Mouse (Mus musculus): ENCODE measurements around the gene Tox4. TPM values are rescaled to one million over a fixed set of nuclear protein-coding genes. Genes with fewer than 3 reads are reported as not detected.
A peak's percentile ranks its signal among the peaks of the same experiment; 100 is the strongest.
"Not testable (repeated sequence)": the region's sequence is repeated elsewhere in the genome, so short reads cannot be mapped to it uniquely, and the experiment has no call there.

Gene Tox4
- polyA plus RNA-seq, 1 experiment from 2014 or later, result 41.8 TPM

DNA sequence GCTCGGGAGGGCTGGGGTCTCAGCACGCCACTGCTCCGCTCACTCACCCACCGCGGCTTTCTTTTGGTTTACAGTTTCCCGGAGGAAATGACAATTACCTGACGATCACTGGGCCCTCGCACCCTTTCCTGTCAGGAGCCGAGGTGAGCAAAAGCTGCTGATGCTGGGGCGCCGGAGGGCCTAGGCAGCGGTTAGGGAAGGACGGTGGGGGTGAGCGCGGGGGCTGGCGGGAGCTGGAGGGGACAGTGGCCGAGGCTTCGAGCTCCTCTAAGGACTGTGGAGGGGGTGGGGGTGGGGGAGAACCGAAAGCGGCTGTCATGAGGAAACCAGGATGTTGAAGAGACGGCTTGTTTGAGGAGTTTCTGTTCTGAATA lies 788 bp downstream of the Tox4 start:
- peak; percentile 9; the same call in 1 of the 2 replicates for ATAC-seq (ENCODE audit: insufficient number of reproducible peaks, low FRiP score, low TSS enrichment, low read depth)
- peak overlapping the region; percentile 90 for H3K27ac ChIP-seq

DNA sequence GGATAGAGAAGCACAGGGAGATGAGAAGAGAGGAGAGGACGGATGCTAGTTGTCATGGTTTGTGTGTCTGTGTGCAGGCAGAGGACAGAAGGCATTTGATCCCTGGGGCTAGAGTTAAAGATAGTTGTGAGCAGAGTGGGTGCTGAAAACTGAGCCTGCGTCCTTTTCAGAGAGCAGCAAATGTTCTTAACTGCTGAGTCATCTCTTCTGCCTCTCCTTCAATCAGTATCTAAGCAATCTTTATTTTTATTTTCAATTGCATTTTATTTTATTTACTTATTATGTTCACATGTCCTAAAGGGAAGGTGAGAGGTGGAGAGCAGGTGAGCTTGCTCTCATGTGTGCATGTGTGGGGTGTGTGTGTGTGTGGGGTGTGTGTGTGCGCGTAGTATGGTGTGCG lies 4.7 kb downstream of the Tox4 start:
- no peak for ATAC-seq (ENCODE audit: insufficient number of reproducible peaks, low FRiP score, low TSS enrichment, low read depth)
- H3K4me2 ChIP-seq, result no peak overlapping the region
- H3K27me3 ChIP-seq, result no peaks in the 10 kb centered on the region
- H3K27ac ChIP-seq, result no peak overlapping the region
- no peak overlapping the region for H3K9ac ChIP-seq
- no peak overlapping the region for H3K4me3 ChIP-seq
- peaks cover 32% of the 10 kb centered on the region for H3K36me3 ChIP-seq
- H3K9me3 ChIP-seq, result no peaks in the 10 kb centered on the region
- WGBS, result 92% methylated on average over 5 of the region's 5 CpGs
- H3K4me1 ChIP-seq, result peaks cover 5% of the 10 kb centered on the region

More for the DNA sequence above, 788 bp downstream of the Tox4 start:
- Histone ChIP-seq H3K9me3 (no peaks in the 10 kb centered on the region), H3K4me3 (peak overlapping the region; percentile 87), H3K4me2 (peak overlapping the region; percentile 54), H3K27me3 (no peaks in the 10 kb centered on the region), H3K36me3 (peaks cover 15% of the 10 kb centered on the region), H3K9ac (peak overlapping the region; percentile 79), H3K4me1 (peaks cover 5% of the 10 kb centered on the region)
- WGBS, result under 1% methylated on average over 21 of the region's 21 CpGs

DNA sequence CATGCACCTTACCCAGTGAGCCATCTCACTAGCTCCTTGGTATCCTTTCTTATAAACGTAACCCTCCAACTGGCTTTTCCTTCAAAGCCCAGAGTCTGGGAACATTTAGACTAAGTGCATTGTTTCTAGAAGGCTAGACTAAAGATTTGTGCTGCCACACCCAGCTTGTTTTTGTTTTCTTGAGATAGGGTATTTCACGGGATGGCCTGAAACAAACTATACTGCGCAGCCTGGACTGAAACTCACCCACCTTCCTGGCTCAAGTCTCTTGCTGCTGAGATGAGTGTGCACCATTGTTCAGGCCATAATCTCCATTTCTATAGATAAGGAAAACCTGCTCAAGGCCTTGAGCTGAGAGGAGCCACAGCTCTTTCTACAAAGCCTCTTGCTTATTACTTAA lies 5.2 kb downstream of the Tox4 start:
- no peak for ATAC-seq (ENCODE audit: insufficient number of reproducible peaks, low FRiP score, low TSS enrichment, low read depth)
- no peak overlapping the region for H3K27ac ChIP-seq
- peaks cover 5% of the 10 kb centered on the region for H3K4me1 ChIP-seq
- no peak overlapping the region for H3K4me2 ChIP-seq
- H3K4me3 ChIP-seq, result no peak overlapping the region
- 95% methylated on average over 3 of the region's 3 CpGs for WGBS
- H3K27me3 ChIP-seq, result no peaks in the 10 kb centered on the region
- H3K36me3 ChIP-seq, result peaks cover 36% of the 10 kb centered on the region
- H3K9me3 ChIP-seq, result no peaks in the 10 kb centered on the region
- no peak overlapping the region for H3K9ac ChIP-seq

DNA sequence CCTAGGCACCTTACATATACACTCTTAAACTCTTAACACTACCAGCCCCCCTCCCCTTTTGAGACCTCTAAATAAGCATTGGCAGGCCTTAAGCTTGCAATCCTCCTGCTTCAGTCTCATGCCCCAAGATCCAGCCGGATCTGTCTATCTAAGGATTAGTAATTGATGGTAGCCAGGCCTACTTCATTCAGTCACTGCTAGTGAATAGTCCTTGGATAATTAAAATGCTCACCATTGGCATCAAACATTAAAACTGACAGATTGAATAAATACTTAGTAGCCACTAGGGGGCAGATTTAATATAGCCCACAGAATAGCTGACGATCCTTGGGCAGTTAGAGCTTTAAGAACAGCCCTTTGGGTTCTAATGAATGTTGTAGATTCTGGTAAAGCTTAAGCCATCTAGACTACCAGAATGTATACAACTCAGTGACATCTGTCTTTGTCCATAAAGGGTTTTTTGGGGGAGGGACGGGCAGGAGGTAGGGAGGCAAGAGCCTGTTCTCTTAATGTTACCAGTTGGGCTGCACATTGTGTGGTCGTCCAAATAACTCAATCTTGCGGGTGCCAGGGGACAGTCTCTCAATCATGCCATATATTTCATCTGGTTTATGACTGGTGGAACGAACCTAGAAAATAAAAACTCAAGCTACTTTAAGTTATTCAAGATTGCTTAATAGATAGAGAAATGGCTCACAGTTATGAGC lies 16.8 kb downstream of the Tox4 start:
- no peaks in the 10 kb centered on the region for H3K27me3 ChIP-seq
- no peak overlapping the region for H3K4me3 ChIP-seq
- 72% methylated on average over 6 of the region's 6 CpGs for WGBS
- no peaks in the 10 kb centered on the region for H3K9me3 ChIP-seq
- H3K36me3 ChIP-seq, result peaks cover 86% of the 10 kb centered on the region
- H3K9ac ChIP-seq, result no peak overlapping the region
- H3K27ac ChIP-seq, result no peak overlapping the region
- ATAC-seq (ENCODE audit: insufficient number of reproducible peaks, low FRiP score, low TSS enrichment, low read depth), result no peak
- no peaks in the 10 kb centered on the region for H3K4me1 ChIP-seq
- no peak overlapping the region for H3K4me2 ChIP-seq

DNA sequence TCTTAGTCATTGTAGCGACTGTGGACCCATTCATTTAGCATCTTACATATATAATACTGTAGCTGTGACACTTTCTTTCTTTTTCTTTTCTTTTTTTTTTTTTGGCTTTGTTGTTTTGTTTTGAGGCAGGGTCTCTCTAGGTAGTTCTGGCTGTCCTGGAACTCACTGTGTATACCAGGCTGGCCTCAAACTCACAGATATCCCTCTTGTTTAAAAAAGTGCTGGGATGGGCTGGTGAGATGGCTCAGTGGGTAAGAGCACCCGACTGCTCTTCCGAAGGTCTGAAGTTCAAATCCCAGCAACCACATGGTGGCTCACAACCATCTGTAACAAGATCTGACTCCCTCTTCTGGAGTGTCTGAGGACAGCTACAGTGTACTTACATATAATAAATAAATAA lies 24.6 kb downstream of the Tox4 start:
- 0 out of 2 replicates have a peak overlapping the region, but pooled peaks have one; percentile 72 for H3K4me3 ChIP-seq
- peak overlapping the region; percentile 52; the same call in 1 of the 2 replicates for H3K4me2 ChIP-seq
- H3K36me3 ChIP-seq, result peaks cover 19% of the 10 kb centered on the region
- not testable (repeated sequence) for H3K4me1 ChIP-seq; H3K9ac ChIP-seq; H3K9me3 ChIP-seq; H3K27ac ChIP-seq; ATAC-seq (ENCODE audit: insufficient number of reproducible peaks, low FRiP score, low TSS enrichment, low read depth); H3K27me3 ChIP-seq
- WGBS, result 91% methylated on average over 3 of the region's 3 CpGs

DNA sequence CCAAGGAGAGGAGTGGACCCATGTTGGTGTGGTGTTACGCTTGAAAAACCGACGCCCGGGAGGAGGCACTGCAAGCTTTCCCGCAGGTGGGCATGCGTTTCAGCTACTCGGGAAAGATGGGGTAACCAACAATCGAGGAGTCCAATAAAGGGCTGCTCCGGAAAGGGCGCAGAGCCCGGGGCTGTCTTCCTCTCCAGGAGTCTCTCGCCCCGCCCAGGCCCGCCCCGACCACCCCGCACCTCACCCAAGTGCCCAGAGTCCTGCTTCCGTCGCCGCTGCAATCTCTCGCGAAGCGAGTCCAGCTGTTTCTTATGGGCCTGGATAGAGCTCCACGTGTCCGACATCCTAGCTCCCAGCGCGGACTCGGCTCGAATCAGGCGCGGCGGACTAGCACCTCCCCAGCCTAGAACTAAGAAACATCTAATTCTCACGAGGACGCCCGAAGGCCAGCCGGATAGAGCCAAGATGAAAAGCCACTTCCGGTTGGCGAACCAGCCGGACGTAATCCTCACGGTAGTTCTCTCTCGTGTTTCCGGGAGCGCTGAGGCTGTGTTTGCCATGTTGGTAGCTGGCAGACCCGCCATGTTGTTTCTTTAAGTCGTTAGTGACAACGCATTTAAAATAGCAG lies 25.8 kb downstream of the Tox4 start, which contains the start of gene Mettl3:
Gene Mettl3 (minus strand): TSS at position 485 of the 628 bp plus-strand sequence.
- no peaks in the 10 kb centered on the region for H3K9me3 ChIP-seq
- no peaks in the 10 kb centered on the region for H3K27me3 ChIP-seq
- H3K36me3 ChIP-seq, result peaks cover 14% of the 10 kb centered on the region
- peak within 1 kb of the TSS; percentile 52 for H3K4me2 ChIP-seq
- peak within 1 kb of the TSS; percentile 97 for H3K27ac ChIP-seq
- peak within 1 kb of the TSS; percentile 51 for H3K9ac ChIP-seq
- under 1% methylated on average over 46 of the region's 46 CpGs for WGBS
- no peaks in the 10 kb centered on the region for H3K4me1 ChIP-seq
- ATAC-seq (ENCODE audit: insufficient number of reproducible peaks, low FRiP score, low TSS enrichment, low read depth), result peak; percentile 95
- H3K4me3 ChIP-seq, result peak within 1 kb of the TSS; percentile 72

DNA sequence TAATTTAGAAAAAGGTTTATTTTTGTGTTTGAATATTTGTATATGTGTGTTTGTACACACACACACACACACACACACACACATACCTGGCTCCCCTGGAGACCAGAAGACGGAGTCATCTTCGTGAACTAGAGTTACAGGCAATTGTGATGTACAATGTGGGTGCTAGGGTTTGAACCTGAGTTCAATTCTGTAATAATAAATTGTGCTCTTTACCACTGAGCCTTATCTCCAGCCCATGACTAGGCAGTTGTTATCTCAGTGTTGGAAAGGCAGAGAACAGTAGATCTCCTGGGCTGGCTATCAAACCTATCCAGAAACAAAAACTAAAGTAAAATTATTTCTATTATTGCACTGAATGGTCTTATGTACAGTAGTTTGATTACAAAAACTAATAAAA lies 27.2 kb downstream of the Tox4 start:
- Histone ChIP-seq H3K4me3 (no peak overlapping the region), H3K9me3 (no peaks in the 10 kb centered on the region), H3K9ac (no peak overlapping the region), H3K4me1 (no peaks in the 10 kb centered on the region), H3K27me3 (no peaks in the 10 kb centered on the region), H3K27ac (no peak overlapping the region), H3K36me3 (peaks cover 9% of the 10 kb centered on the region), H3K4me2 (no peak overlapping the region)
- 97% methylated on average over 2 of the region's 2 CpGs for WGBS
- no peak for ATAC-seq (ENCODE audit: insufficient number of reproducible peaks, low FRiP score, low TSS enrichment, low read depth)

DNA sequence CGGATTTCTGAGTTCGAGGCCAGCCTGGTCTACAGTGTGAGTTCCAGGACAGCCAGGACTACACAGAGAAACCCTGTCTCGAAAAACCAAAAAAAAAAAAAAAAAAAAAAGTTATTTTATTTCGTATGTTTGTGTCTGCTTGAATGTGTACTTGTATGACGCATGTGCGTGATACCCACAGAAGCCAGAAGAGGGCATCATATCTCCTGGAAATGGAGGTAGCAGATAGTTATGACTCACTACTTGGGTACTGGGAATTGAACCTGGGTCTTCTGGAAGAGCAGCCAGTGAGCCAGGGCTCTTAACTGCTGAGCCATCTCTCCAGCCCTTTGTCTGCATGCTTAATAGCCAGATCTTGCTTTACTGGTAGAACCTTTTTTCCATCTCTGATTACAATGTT lies 31.4 kb downstream of the Tox4 start:
- not testable (repeated sequence) for H3K4me2 ChIP-seq; H3K4me3 ChIP-seq; H3K27ac ChIP-seq; ATAC-seq (ENCODE audit: insufficient number of reproducible peaks, low FRiP score, low TSS enrichment, low read depth); H3K9me3 ChIP-seq; H3K9ac ChIP-seq; H3K27me3 ChIP-seq
- Histone ChIP-seq H3K36me3 (peaks cover 39% of the 10 kb centered on the region), H3K4me1 (peaks cover 25% of the 10 kb centered on the region)
- 88% methylated on average over 6 of the region's 6 CpGs for WGBS

DNA sequence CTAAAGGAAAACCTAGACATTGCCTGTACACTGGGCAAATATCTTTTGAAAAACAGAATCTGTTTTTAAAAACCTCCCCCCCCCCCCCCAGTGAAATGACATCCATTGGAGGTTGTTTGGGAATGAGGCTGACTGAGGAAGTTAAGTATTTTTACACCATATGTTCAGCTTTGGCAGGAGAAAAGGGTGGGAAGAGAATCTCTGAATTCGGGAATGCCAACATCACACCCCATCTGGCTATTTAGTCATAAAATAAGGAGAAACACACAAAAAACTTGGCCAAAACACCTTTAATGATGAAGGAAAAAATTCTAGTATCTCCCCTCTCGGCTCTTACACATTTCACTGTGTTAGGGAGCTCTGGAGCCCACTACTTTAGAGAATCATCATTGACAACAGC lies 32.0 kb downstream of the Tox4 start:
- Histone ChIP-seq H3K27ac (no peak overlapping the region), H3K9me3 (no peaks in the 10 kb centered on the region), H3K36me3 (peaks cover 39% of the 10 kb centered on the region), H3K4me3 (no peak overlapping the region), H3K4me1 (peaks cover 27% of the 10 kb centered on the region), H3K4me2 (no peak overlapping the region), H3K9ac (no peak overlapping the region), H3K27me3 (no peaks in the 10 kb centered on the region)
- ATAC-seq (ENCODE audit: insufficient number of reproducible peaks, low FRiP score, low TSS enrichment, low read depth), result no peak
- WGBS, result 77% methylated on average over 2 of the region's 2 CpGs

DNA sequence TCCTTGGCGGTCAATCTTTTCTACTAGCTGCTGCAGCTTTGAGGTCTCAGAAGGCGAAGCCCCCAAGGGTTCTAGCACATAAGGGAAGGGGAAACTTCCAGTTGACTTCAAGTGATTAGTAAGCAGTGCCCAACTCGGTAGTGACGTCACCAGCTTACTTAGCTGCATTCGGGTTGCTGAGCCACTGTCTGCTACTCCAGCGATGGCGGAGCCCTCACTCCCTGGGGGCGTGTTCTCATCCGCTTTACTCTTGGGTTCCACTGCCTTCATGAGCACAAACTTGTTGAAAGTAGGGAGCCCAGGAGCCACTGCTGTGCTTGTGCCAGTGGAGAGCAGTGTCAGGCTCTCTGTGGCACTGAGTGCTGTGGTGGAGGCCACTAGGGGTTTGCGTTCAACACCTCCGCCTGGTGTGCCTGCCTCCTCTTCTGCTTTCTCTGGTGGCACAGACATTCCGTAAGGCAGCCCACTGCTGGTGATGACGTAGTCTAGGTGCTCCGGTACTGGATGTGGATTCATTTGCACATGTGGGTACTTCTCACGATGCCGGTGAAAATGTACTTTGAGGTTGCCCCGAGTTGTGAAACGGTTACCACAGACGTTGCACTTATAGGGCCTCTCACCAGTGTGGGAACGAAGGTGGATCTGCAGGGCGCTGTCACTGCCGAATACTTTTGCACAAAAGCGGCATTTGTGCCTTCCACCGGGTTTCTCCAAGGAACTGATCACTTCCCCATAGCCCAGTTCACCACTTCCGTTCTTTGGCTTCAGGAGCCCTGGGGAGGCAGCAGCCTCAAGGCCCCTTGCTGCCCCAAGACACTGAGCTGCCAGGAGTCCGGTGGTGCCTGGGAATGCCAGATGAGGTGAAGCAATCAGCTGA lies 35.2 kb downstream of the Tox4 start:
- H3K27me3 ChIP-seq, result no peaks in the 10 kb centered on the region
- H3K27ac ChIP-seq, result no peak overlapping the region
- no peak for ATAC-seq (ENCODE audit: insufficient number of reproducible peaks, low FRiP score, low TSS enrichment, low read depth)
- no peak overlapping the region; the same call in 1 of the 2 replicates for H3K4me3 ChIP-seq
- no peaks in the 10 kb centered on the region for H3K9me3 ChIP-seq
- peaks cover 33% of the 10 kb centered on the region for H3K36me3 ChIP-seq
- peaks cover 35% of the 10 kb centered on the region for H3K4me1 ChIP-seq
- no peak overlapping the region for H3K9ac ChIP-seq
- 85% methylated on average over 26 of the region's 26 CpGs for WGBS
- peak overlapping the region; percentile 75 for H3K4me2 ChIP-seq

DNA sequence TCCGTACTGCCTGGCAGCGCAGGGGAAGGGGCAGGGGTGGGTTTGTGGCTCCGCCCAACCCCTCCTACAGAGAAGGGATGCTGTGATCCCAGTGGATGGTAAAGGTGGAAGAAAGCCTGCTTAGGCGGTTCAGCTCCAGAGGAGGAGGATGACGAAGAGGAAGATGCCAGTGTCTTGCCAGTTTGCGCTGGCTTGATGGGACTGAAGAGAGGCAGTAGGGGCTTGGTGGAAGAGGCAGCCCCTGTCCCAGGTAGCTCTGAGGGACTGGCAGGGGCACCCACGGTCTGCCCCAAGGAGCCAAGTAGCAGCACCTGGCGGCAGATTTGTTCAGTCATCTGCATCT lies 35.8 kb downstream of the Tox4 start:
- Histone ChIP-seq H3K4me2 (peak overlapping the region; percentile 75), H3K4me3 (peak overlapping the region; percentile 76), H3K27me3 (no peaks in the 10 kb centered on the region), H3K27ac (no peak overlapping the region), H3K36me3 (peaks cover 33% of the 10 kb centered on the region), H3K4me1 (peaks cover 35% of the 10 kb centered on the region), H3K9ac (no peak overlapping the region), H3K9me3 (no peaks in the 10 kb centered on the region)
- 44% methylated on average over 8 of the region's 8 CpGs for WGBS
- ATAC-seq (ENCODE audit: insufficient number of reproducible peaks, low FRiP score, low TSS enrichment, low read depth), result no peak
